Mouse (Mus musculus) Muller cell, postnatal 12 days (primary cell): Measurements from ENCODE around the gene Cd180.
A peak's percentile ranks its signal among the peaks of the same experiment; 100 is the strongest.

Experiments used
- DNase-seq: peaks from one replicate; pipeline ENCODE4 v3.0.0-alpha.2; 2015; ENCODE audit errors: inconsistent ontology term

Gene Cd180

GRCm38 (mm10) chr13:102693341-102693801, at the start of gene Cd180:
Gene Cd180, plus strand, starts transcription at chr13:102693558.
- DNase-seq: peak; percentile 36

- no peak for DNase-seq
These were observed 49.0 kb upstream of the Cd180 start for GRCm38 (mm10) chr13:102644344-102644743.

GRCm38 (mm10) chr13:102644789-102645551, 48.4 kb upstream of the Cd180 start:
- DNase-seq: peak; percentile 86

GRCm38 (mm10) chr13:102646271-102646771, 47.0 kb upstream of the Cd180 start:
- DNase-seq: peak; percentile 82

- DNase-seq: no peak
These were observed 45.8 kb upstream of the Cd180 start for GRCm38 (mm10) chr13:102647511-102647910.

GRCm38 (mm10) chr13:102652303-102652889, 41.0 kb upstream of the Cd180 start:
- DNase-seq: no peak

- DNase-seq: no peak
These were observed 38.2 kb upstream of the Cd180 start for GRCm38 (mm10) chr13:102655071-102655570.

- DNase-seq: no peak
These were observed 37.1 kb upstream of the Cd180 start for GRCm38 (mm10) chr13:102656153-102656690.

- DNase-seq: peak; percentile 81
These were observed 35.0 kb upstream of the Cd180 start for GRCm38 (mm10) chr13:102658223-102658839.

- no peak for DNase-seq
These were observed 29.3 kb upstream of the Cd180 start for GRCm38 (mm10) chr13:102664041-102664440.

GRCm38 (mm10) chr13:102664843-102665587, 28.3 kb upstream of the Cd180 start:
- peak; percentile 14 for DNase-seq

- DNase-seq: no peak
These were observed 27.6 kb upstream of the Cd180 start for GRCm38 (mm10) chr13:102665588-102666232.

GRCm38 (mm10) chr13:102666233-102666614, 27.1 kb upstream of the Cd180 start:
- no peak for DNase-seq

GRCm38 (mm10) chr13:102666731-102667130, 26.6 kb upstream of the Cd180 start:
- no peak for DNase-seq

GRCm38 (mm10) chr13:102667401-102667800, 26.0 kb upstream of the Cd180 start:
- DNase-seq: no peak

GRCm38 (mm10) chr13:102667842-102668241, 25.5 kb upstream of the Cd180 start:
- DNase-seq: peak; percentile 13

GRCm38 (mm10) chr13:102668933-102669332, 24.4 kb upstream of the Cd180 start:
- DNase-seq: no peak

- DNase-seq: peak; percentile 17
These were observed 23.7 kb upstream of the Cd180 start for GRCm38 (mm10) chr13:102669522-102670256.

GRCm38 (mm10) chr13:102670503-102670902, 22.9 kb upstream of the Cd180 start:
- no peak for DNase-seq

- DNase-seq: no peak
These were observed 19.3 kb upstream of the Cd180 start for GRCm38 (mm10) chr13:102674083-102674482.
